Mouse (Mus musculus): ENCODE data around the gene Krt77. TPM values are rescaled to one million over a fixed set of nuclear protein-coding genes. Genes with fewer than 3 reads are reported as not detected.
A peak's percentile ranks its signal among the peaks of the same experiment; 100 is the strongest.

The Krt77 gene
- total and polyA plus RNA-seq, 2 experiments from 2014 or later = 2.1 to 7.7 TPM

GRCm38 (mm10) chr15:101858673-101859425 is 10.7 kb downstream of the Krt77 start:
- WGBS = 10% methylated on average over 11 of the region's 11 CpGs
- 0 out of 2 replicates have a peak, but pooled peaks cover 3% of the 10 kb centered on the region for H3K4me1 ChIP-seq (ENCODE audit: insufficient read depth)
- ATAC-seq (no peak), DNase-seq (no peak)
- no peak overlapping the region for H3K4me3 ChIP-seq (ENCODE audit: low read depth, low read length)
- H3K27me3 ChIP-seq (ENCODE audit: insufficient read depth, low read length) = peaks cover 23% of the 10 kb centered on the region
- no peak overlapping the region for H3K9ac ChIP-seq
- H3K4me2 ChIP-seq (ENCODE audit: low read depth) = peak overlapping the region; percentile 75; the same call in 1 of the 2 replicates
- no peak for TF ChIP-seq CTCF (IDR thresholded peaks at IDR 0.05; ENCODE audit: low read depth)
- no peaks in the 10 kb centered on the region for H3K9me3 ChIP-seq (ENCODE audit: low read length)
- H3K36me3 ChIP-seq (ENCODE audit: insufficient read depth) = no peaks in the 10 kb centered on the region
- H3K27ac ChIP-seq (ENCODE audit: low read depth, low read length) = no peak overlapping the region

- no peak for TF ChIP-seq CTCF (IDR thresholded peaks at IDR 0.05; ENCODE audit: low read depth)
- H3K4me2 ChIP-seq (ENCODE audit: low read depth) = no peak overlapping the region
- H3K9ac ChIP-seq = no peak overlapping the region
- ATAC-seq (no peak), DNase-seq (no peak)
- WGBS = 63% methylated on average over 5 of the region's 5 CpGs
- no peak overlapping the region for H3K4me3 ChIP-seq (ENCODE audit: low read depth, low read length)
- H3K27ac ChIP-seq (ENCODE audit: low read depth, low read length) = no peak overlapping the region
- H3K4me1 ChIP-seq (ENCODE audit: insufficient read depth) = 0 out of 2 replicates have a peak, but pooled peaks cover 3% of the 10 kb centered on the region
- H3K36me3 ChIP-seq (ENCODE audit: insufficient read depth) = no peaks in the 10 kb centered on the region
- H3K9me3 ChIP-seq (ENCODE audit: low read length) = no peaks in the 10 kb centered on the region
- H3K27me3 ChIP-seq (ENCODE audit: insufficient read depth, low read length) = peaks cover 18% of the 10 kb centered on the region
Measured at GRCm38 (mm10) chr15:101856696-101857095, 12.8 kb downstream of the Krt77 start.

- DNase-seq (no peak), ATAC-seq (no peak)
- no peak for TF ChIP-seq CTCF (IDR thresholded peaks at IDR 0.05; ENCODE audit: low read depth)
- WGBS = 70% methylated on average over 3 of the region's 3 CpGs
- Histone ChIP-seq H3K4me3 (ENCODE audit: low read depth, low read length) (no peak overlapping the region), H3K4me1 (ENCODE audit: insufficient read depth) (0 out of 2 replicates have a peak, but pooled peaks cover 3% of the 10 kb centered on the region), H3K36me3 (ENCODE audit: insufficient read depth) (no peaks in the 10 kb centered on the region), H3K9me3 (ENCODE audit: low read length) (no peaks in the 10 kb centered on the region), H3K27ac (ENCODE audit: low read depth, low read length) (no peak overlapping the region), H3K9ac (no peak overlapping the region), H3K27me3 (ENCODE audit: insufficient read depth, low read length) (peaks cover 18% of the 10 kb centered on the region), H3K4me2 (ENCODE audit: low read depth) (no peak overlapping the region)
Measured at GRCm38 (mm10) chr15:101855732-101856131, 13.8 kb downstream of the Krt77 start.

GRCm38 (mm10) chr15:101854294-101854693 is 15.2 kb downstream of the Krt77 start:
- Histone ChIP-seq H3K9ac (no peak overlapping the region), H3K27ac (ENCODE audit: low read depth, low read length) (no peak overlapping the region), H3K36me3 (ENCODE audit: insufficient read depth) (no peaks in the 10 kb centered on the region), H3K27me3 (ENCODE audit: insufficient read depth, low read length) (peaks cover 14% of the 10 kb centered on the region), H3K4me1 (ENCODE audit: insufficient read depth) (no peaks in the 10 kb centered on the region), H3K4me2 (ENCODE audit: low read depth) (no peak overlapping the region), H3K9me3 (ENCODE audit: low read length) (no peaks in the 10 kb centered on the region), H3K4me3 (ENCODE audit: low read depth, low read length) (no peak overlapping the region)
- DNase-seq = no peak
- WGBS = 20% methylated on average over 5 of the region's 5 CpGs
- TF ChIP-seq CTCF (IDR thresholded peaks at IDR 0.05; ENCODE audit: low read depth) = no peak
- no peak for ATAC-seq

- H3K36me3 ChIP-seq (ENCODE audit: insufficient read depth) = no peaks in the 10 kb centered on the region
- H3K9me3 ChIP-seq (ENCODE audit: low read length) = no peaks in the 10 kb centered on the region
- no peak for TF ChIP-seq CTCF (IDR thresholded peaks at IDR 0.05; ENCODE audit: low read depth)
- H3K4me3 ChIP-seq (ENCODE audit: low read depth, low read length) = no peak overlapping the region
- no peak for DNase-seq
- no peak overlapping the region for H3K4me2 ChIP-seq (ENCODE audit: low read depth)
- H3K9ac ChIP-seq = no peak overlapping the region
- H3K4me1 ChIP-seq (ENCODE audit: insufficient read depth) = no peaks in the 10 kb centered on the region
- no peak overlapping the region for H3K27ac ChIP-seq (ENCODE audit: low read depth, low read length)
- ATAC-seq = no peak
- 7% methylated on average over 5 of the region's 5 CpGs for WGBS
- H3K27me3 ChIP-seq (ENCODE audit: insufficient read depth, low read length) = no peaks in the 10 kb centered on the region
Measured at GRCm38 (mm10) chr15:101852571-101852970, 16.9 kb downstream of the Krt77 start.

GRCm38 (mm10) chr15:101850694-101851093 is 18.8 kb downstream of the Krt77 start, which contains the start of gene Krt1:
Krt1 (minus strand) TSS chr15:101850794.
- no peaks in the 10 kb centered on the region for H3K36me3 ChIP-seq (ENCODE audit: insufficient read depth)
- 88% methylated on average over 6 of the region's 6 CpGs for WGBS

GRCm38 (mm10) chr15:101845971-101846403 is 23.5 kb downstream of the Krt77 start:
- no peaks in the 10 kb centered on the region for H3K9me3 ChIP-seq (ENCODE audit: low read length)
- H3K9ac ChIP-seq = peak overlapping the region; percentile 78
- peak overlapping the region; percentile 91 for H3K27ac ChIP-seq (ENCODE audit: low read depth, low read length)
- H3K4me2 ChIP-seq (ENCODE audit: low read depth) = peak overlapping the region; percentile 69
- DNase-seq = peak; percentile 73
- TF ChIP-seq CTCF (IDR thresholded peaks at IDR 0.05; ENCODE audit: low read depth) = no peak
- peaks cover 9% of the 10 kb centered on the region; the same call in 1 of the 2 replicates for H3K4me1 ChIP-seq (ENCODE audit: insufficient read depth)
- under 1% methylated on average over 34 of the region's 37 CpGs for WGBS
- no peaks in the 10 kb centered on the region for H3K36me3 ChIP-seq (ENCODE audit: insufficient read depth)
- peak overlapping the region; percentile 49 for H3K4me3 ChIP-seq (ENCODE audit: low read depth, low read length)
- no peaks in the 10 kb centered on the region for H3K27me3 ChIP-seq (ENCODE audit: insufficient read depth, low read length)
- peak; percentile 90 for ATAC-seq

More at GRCm38 (mm10) chr15:101850694-101851093, 18.8 kb downstream of the Krt77 start, which contains the start of gene Krt1:
- Histone ChIP-seq H3K9ac (no peak within 1 kb of the TSS), H3K27ac (ENCODE audit: low read depth, low read length) (no peak within 1 kb of the TSS), H3K4me1 (ENCODE audit: insufficient read depth) (peaks cover 9% of the 10 kb centered on the region; the same call in 1 of the 2 replicates), H3K27me3 (ENCODE audit: insufficient read depth, low read length) (no peaks in the 10 kb centered on the region), H3K9me3 (ENCODE audit: low read length) (no peaks in the 10 kb centered on the region), H3K4me2 (ENCODE audit: low read depth) (no peak within 1 kb of the TSS), H3K4me3 (ENCODE audit: low read depth, low read length) (no peak within 1 kb of the TSS)
- DNase-seq (no peak), ATAC-seq (no peak)
- no peak for TF ChIP-seq CTCF (IDR thresholded peaks at IDR 0.05; ENCODE audit: low read depth)
